Mouse (Mus musculus): ENCODE data around the gene Kif6. TPM values are rescaled to one million over a fixed set of nuclear protein-coding genes. Genes with fewer than 3 reads are reported as not detected.

Kif6 gene
- polyA plus RNA-seq, 1 experiment, result 0.05 TPM

- peaks cover 8% of the 10 kb centered on the region for H3K4me1 ChIP-seq (ENCODE audit: control insufficient read depth, insufficient read depth, insufficient read length, low read length)
- WGBS, result 55% methylated on average over 8 of the region's 8 CpGs
- H3K27me3 ChIP-seq (ENCODE audit: control insufficient read depth, insufficient read depth, low read length), result no peaks in the 10 kb centered on the region
- TF ChIP-seq POLR2A (IDR thresholded peaks at IDR 0.05; ENCODE audit: low read depth, low read length), result no peak
- TF ChIP-seq CTCF (IDR thresholded peaks at IDR 0.05; ENCODE audit: extremely low read depth, insufficient read length, insufficient replicate concordance, low read depth, low read length), result no peak
- H3K4me3 ChIP-seq (ENCODE audit: low read depth, low read length), result no peak overlapping the region
- no peak overlapping the region for H3K27ac ChIP-seq (ENCODE audit: insufficient read depth, low read depth, low read length)
- no peaks in the 10 kb centered on the region for H3K36me3 ChIP-seq (ENCODE audit: control insufficient read depth, insufficient read depth, low read length)
Observed at GRCm38 (mm10) chr17:49610296-49610695, 4.6 kb upstream of the Kif6 start.

GRCm38 (mm10) chr17:49615241-49615651, 310 bp downstream of the Kif6 start:
- Histone ChIP-seq H3K4me1 (ENCODE audit: control insufficient read depth, insufficient read depth, insufficient read length, low read length) (peaks cover 9% of the 10 kb centered on the region), H3K4me3 (ENCODE audit: low read depth, low read length) (peak overlapping the region; percentile 63), H3K27ac (ENCODE audit: insufficient read depth, low read depth, low read length) (no peak overlapping the region), H3K36me3 (ENCODE audit: control insufficient read depth, insufficient read depth, low read length) (no peaks in the 10 kb centered on the region), H3K27me3 (ENCODE audit: control insufficient read depth, insufficient read depth, low read length) (no peaks in the 10 kb centered on the region)
- TF ChIP-seq POLR2A (IDR thresholded peaks at IDR 0.05; ENCODE audit: low read depth, low read length) (no peak), CTCF (IDR thresholded peaks at IDR 0.05; ENCODE audit: extremely low read depth, insufficient read length, insufficient replicate concordance, low read depth, low read length) (no peak)
- WGBS, result 3% methylated on average over 26 of the region's 26 CpGs

GRCm38 (mm10) chr17:49624572-49624971, 9.6 kb downstream of the Kif6 start:
- peaks cover 4% of the 10 kb centered on the region; the same call in 1 of the 2 replicates for H3K4me1 ChIP-seq (ENCODE audit: control insufficient read depth, insufficient read depth, insufficient read length, low read length)
- no peaks in the 10 kb centered on the region for H3K36me3 ChIP-seq (ENCODE audit: control insufficient read depth, insufficient read depth, low read length)
- no peaks in the 10 kb centered on the region for H3K27me3 ChIP-seq (ENCODE audit: control insufficient read depth, insufficient read depth, low read length)
- 75% methylated on average over 9 of the region's 9 CpGs for WGBS
- no peak overlapping the region for H3K27ac ChIP-seq (ENCODE audit: insufficient read depth, low read depth, low read length)
- no peak overlapping the region for H3K4me3 ChIP-seq (ENCODE audit: low read depth, low read length)
- TF ChIP-seq POLR2A (IDR thresholded peaks at IDR 0.05; ENCODE audit: low read depth, low read length) (no peak), CTCF (IDR thresholded peaks at IDR 0.05; ENCODE audit: extremely low read depth, insufficient read length, insufficient replicate concordance, low read depth, low read length) (no peak)

- 61% methylated on average over 13 of the region's 13 CpGs for WGBS
- Histone ChIP-seq H3K27ac (ENCODE audit: insufficient read depth, low read depth, low read length) (no peak overlapping the region), H3K36me3 (ENCODE audit: control insufficient read depth, insufficient read depth, low read length) (no peaks in the 10 kb centered on the region), H3K4me1 (ENCODE audit: control insufficient read depth, insufficient read depth, insufficient read length, low read length) (peaks cover 4% of the 10 kb centered on the region; the same call in 1 of the 2 replicates), H3K27me3 (ENCODE audit: control insufficient read depth, insufficient read depth, low read length) (no peaks in the 10 kb centered on the region), H3K4me3 (ENCODE audit: low read depth, low read length) (no peak overlapping the region)
- TF ChIP-seq POLR2A (IDR thresholded peaks at IDR 0.05; ENCODE audit: low read depth, low read length) (no peak), CTCF (IDR thresholded peaks at IDR 0.05; ENCODE audit: extremely low read depth, insufficient read length, insufficient replicate concordance, low read depth, low read length) (no peak)
Observed at GRCm38 (mm10) chr17:49627011-49627794, 12.3 kb downstream of the Kif6 start.

- Histone ChIP-seq H3K36me3 (ENCODE audit: control insufficient read depth, insufficient read depth, low read length) (no peaks in the 10 kb centered on the region), H3K4me1 (ENCODE audit: control insufficient read depth, insufficient read depth, insufficient read length, low read length) (peaks cover 4% of the 10 kb centered on the region; the same call in 1 of the 2 replicates), H3K27me3 (ENCODE audit: control insufficient read depth, insufficient read depth, low read length) (no peaks in the 10 kb centered on the region), H3K27ac (ENCODE audit: insufficient read depth, low read depth, low read length) (no peak overlapping the region), H3K4me3 (ENCODE audit: low read depth, low read length) (no peak overlapping the region)
- no peak for TF ChIP-seq CTCF (IDR thresholded peaks at IDR 0.05; ENCODE audit: extremely low read depth, insufficient read length, insufficient replicate concordance, low read depth, low read length)
- TF ChIP-seq POLR2A (IDR thresholded peaks at IDR 0.05; ENCODE audit: low read depth, low read length), result no peak
- WGBS, result 93% methylated on average over 8 of the region's 8 CpGs
Observed at GRCm38 (mm10) chr17:49628875-49629274, 13.9 kb downstream of the Kif6 start.

GRCm38 (mm10) chr17:49633041-49633440, 18.1 kb downstream of the Kif6 start:
- 32% methylated on average over 8 of the region's 8 CpGs for WGBS
- H3K36me3 ChIP-seq (ENCODE audit: control insufficient read depth, insufficient read depth, low read length), result no peaks in the 10 kb centered on the region
- H3K27ac ChIP-seq (ENCODE audit: insufficient read depth, low read depth, low read length), result no peak overlapping the region
- H3K4me1 ChIP-seq (ENCODE audit: control insufficient read depth, insufficient read depth, insufficient read length, low read length), result no peaks in the 10 kb centered on the region
- TF ChIP-seq CTCF (IDR thresholded peaks at IDR 0.05; ENCODE audit: extremely low read depth, insufficient read length, insufficient replicate concordance, low read depth, low read length), result no peak
- TF ChIP-seq POLR2A (IDR thresholded peaks at IDR 0.05; ENCODE audit: low read depth, low read length), result no peak
- no peaks in the 10 kb centered on the region for H3K27me3 ChIP-seq (ENCODE audit: control insufficient read depth, insufficient read depth, low read length)
- H3K4me3 ChIP-seq (ENCODE audit: low read depth, low read length), result no peak overlapping the region

GRCm38 (mm10) chr17:49641903-49642302, 27.0 kb downstream of the Kif6 start:
- no peak overlapping the region for H3K4me3 ChIP-seq (ENCODE audit: low read depth, low read length)
- WGBS, result 37% methylated on average over 6 of the region's 6 CpGs
- TF ChIP-seq CTCF (IDR thresholded peaks at IDR 0.05; ENCODE audit: extremely low read depth, insufficient read length, insufficient replicate concordance, low read depth, low read length) (no peak), POLR2A (IDR thresholded peaks at IDR 0.05; ENCODE audit: low read depth, low read length) (no peak)

More at GRCm38 (mm10) chr17:49641903-49642302, 27.0 kb downstream of the Kif6 start:
- Histone ChIP-seq H3K27ac (ENCODE audit: insufficient read depth, low read depth, low read length) (no peak overlapping the region), H3K36me3 (ENCODE audit: control insufficient read depth, insufficient read depth, low read length) (no peaks in the 10 kb centered on the region), H3K4me1 (ENCODE audit: control insufficient read depth, insufficient read depth, insufficient read length, low read length) (no peaks in the 10 kb centered on the region), H3K27me3 (ENCODE audit: control insufficient read depth, insufficient read depth, low read length) (no peaks in the 10 kb centered on the region)
